Mouse (Mus musculus) liver, embryonic 14.5 days (tissue): ENCODE results near the gene Snap25.

Experiments used
- CTCF ChIP-seq: IDR thresholded peaks from 2 replicates; pipeline ENCODE4 v1.5.1; 2016; ENCODE audit warnings: antibody characterized with exemption, low read depth, control low read depth
- EP300 ChIP-seq: IDR thresholded peaks from 2 replicates; pipeline ENCODE4 v1.6.1; 2016; ENCODE audit warnings: antibody characterized with exemption, low read depth

DNA sequence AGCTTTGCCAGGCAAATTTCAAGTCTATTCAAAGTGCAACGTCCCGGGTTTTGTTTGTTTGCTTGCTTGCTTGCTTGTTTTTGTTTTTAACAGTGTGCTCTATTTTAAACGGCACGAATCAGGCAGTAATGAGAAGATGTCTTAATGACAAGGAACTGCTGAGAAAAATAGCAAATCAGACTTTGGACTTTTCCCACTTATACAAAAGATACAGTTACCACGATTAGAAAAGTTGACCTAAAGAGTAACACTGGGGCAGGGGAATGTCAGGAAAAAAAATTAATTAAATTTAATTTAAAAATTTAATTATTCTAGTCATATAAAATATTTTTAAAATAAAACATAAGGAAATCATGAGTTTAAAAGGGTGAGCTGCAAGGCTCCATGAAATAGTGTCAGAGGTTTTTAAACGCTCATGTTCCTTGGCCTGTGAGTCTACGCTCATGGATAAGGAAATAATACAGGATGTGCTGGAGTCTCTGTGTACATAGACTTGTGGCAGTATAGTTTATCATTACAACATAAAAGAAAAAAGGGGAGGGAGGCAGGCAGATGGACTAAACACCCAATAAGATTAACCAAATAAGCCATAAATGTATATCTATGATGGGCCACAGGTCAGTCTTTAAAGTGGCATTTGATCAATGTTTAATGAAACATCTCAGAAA, 32.2 kb downstream of the Snap25 start:
- TF ChIP-seq CTCF (no peak), EP300 (no peak)
